Mouse (Mus musculus) midbrain, embryonic 10.5 days (tissue): ENCODE data around the gene Smim17. TPM values are rescaled to one million over a fixed set of nuclear protein-coding genes. Genes with fewer than 3 reads are reported as not detected.
"Not testable (repeated sequence)": the region's sequence is repeated elsewhere in the genome, so short reads cannot be mapped to it uniquely, and the experiment has no call there.

Source experiments
- DNase-seq: peaks from one replicate; pipeline ENCODE4 v3.0.0-alpha.2; 2017; ENCODE audit warnings: low spot score
- H3K27ac ChIP-seq: fragments of 300-500 bp; sonication (generic); replicated peaks from 2 replicates; pipeline ENCODE4 v1.5.1; 2016; ENCODE audit warnings: mild to moderate bottlenecking
- H3K27me3 ChIP-seq: fragments of 300-500 bp; sonication (generic); 2 replicates; pipeline ENCODE4 v1.6.1; 2016; ENCODE audit warnings: low read depth, mild to moderate bottlenecking; ENCODE audit not compliant: poor library complexity, severe bottlenecking
- H3K36me3 ChIP-seq: fragments of 300-500 bp; sonication (generic); 2 replicates; pipeline ENCODE4 v1.6.1; 2016; ENCODE audit warnings: mild to moderate bottlenecking, moderate library complexity
- H3K4me1 ChIP-seq: fragments of 300-500 bp; sonication (generic); 2 replicates; pipeline ENCODE4 v1.6.1; 2016
- H3K4me3 ChIP-seq: fragments of 300-500 bp; sonication (generic); 2 replicates; pipeline ENCODE4 v1.5.1; 2016; ENCODE audit warnings: mild to moderate bottlenecking, moderate library complexity
- H3K9me3 ChIP-seq: fragments of 300-500 bp; sonication (generic); replicated peaks from 2 replicates; pipeline ENCODE4 v1.6.1; 2016; ENCODE audit warnings: mild to moderate bottlenecking
- WGBS: fragments of 180-500 bp; shearing (Covaris S2); methylation state at CpG from one replicate; pipeline ENCODE4 v1.1.7; 2016; 5-methylcytosine and 5-hydroxymethylcytosine counted together
- polyA plus RNA-seq: library from polyadenylated mRNA; unstranded; fragments of >200 nt; fragmentation: Nextera tagmentation; extraction: Ambion mirVana; gene quantifications from 2 replicates; pipeline ENCODE4 v1.2.1, GENCODE M21; 2016

Gene Smim17
- 0.48 and 0.91 TPM in 2 replicates for polyA plus RNA-seq

DNA sequence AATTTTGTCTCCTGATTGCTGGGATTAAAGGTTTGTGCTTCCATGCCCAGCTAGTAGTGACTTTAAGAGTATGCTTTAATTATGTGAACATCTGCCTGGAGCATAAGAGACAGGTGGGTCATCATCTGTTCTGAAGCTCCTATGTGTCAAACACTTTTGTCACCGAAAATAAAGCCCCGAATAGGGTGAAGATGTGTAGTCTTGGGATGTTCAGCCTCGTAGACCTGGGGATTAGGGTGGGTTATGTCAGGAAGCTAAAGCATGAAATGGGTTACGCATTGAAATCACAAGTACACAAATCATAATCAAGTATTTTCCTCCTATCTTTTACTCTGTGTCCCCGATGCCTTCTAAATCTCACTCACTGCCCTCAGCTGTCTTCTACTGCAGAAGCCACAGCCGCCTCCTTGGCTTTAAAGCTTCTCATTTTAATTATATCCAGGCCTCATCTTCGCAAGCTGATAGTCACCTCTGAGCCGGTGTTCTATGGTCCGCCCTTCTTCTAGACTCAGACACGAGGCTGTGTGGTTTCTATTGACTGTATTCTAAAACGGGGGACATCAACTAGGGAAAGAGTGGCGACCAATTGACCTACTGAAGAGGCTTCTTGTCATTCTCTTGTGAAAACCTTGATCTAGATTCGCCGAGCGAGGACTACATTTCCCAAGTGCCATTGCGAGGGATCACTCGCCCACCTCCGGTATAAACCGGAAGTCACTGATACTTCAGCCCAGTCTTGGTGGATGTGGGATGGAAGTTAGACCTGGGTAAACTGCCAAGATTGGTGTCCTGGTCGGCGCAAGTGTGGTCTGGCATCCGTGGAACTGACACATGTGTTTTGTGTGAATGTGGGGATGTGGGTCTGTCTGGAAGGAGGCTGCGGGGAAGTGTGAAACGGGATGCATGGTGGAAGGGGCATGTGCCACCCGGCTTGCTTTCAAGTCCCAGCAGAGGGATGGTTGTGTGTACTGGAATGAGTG is at the start of gene Smim17:
TSS of gene Smim17 (plus strand) at position 720 of the 980 bp plus-strand sequence.
- Histone ChIP-seq H3K36me3 (peaks cover 23% of the 10 kb centered on the region), H3K27me3 (no peaks in the 10 kb centered on the region), H3K27ac (peak within 1 kb of the TSS; percentile 71; the same call in 1 of the 2 replicates), H3K4me3 (peak within 1 kb of the TSS; percentile 58), H3K9me3 (no peaks in the 10 kb centered on the region; the same call in 1 of the 2 replicates), H3K4me1 (peaks cover 12% of the 10 kb centered on the region)
- peak; percentile 59 for DNase-seq
- WGBS, result 30% methylated on average over 25 of the region's 25 CpGs

DNA sequence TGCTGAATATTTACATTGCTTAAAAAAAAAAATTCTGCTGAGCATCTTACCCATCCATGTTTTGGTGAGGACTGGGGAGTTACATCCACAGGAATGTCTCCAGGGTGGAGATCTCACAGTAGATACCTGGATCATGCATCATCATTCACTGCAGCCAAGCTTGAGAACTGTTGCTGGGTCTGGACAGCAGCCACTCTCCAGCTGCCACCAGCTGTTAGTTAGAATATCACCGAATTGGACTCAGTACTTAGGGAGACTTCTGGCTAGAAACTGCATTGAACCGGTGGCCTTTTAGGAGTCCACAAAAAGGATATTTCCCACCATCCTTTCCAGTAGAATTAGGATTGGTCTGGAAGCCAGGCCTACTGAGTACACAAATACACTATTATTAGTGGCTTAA is 40.4 kb upstream of the Smim17 start:
- Histone ChIP-seq H3K27ac (no peak overlapping the region), H3K4me1 (peaks cover 7% of the 10 kb centered on the region), H3K27me3 (no peaks in the 10 kb centered on the region), H3K4me3 (no peak overlapping the region), H3K36me3 (peaks cover 19% of the 10 kb centered on the region), H3K9me3 (0 out of 2 replicates have a peak, but pooled peaks cover 3% of the 10 kb centered on the region)
- DNase-seq, result no peak
- 65% methylated on average over 2 of the region's 2 CpGs for WGBS

DNA sequence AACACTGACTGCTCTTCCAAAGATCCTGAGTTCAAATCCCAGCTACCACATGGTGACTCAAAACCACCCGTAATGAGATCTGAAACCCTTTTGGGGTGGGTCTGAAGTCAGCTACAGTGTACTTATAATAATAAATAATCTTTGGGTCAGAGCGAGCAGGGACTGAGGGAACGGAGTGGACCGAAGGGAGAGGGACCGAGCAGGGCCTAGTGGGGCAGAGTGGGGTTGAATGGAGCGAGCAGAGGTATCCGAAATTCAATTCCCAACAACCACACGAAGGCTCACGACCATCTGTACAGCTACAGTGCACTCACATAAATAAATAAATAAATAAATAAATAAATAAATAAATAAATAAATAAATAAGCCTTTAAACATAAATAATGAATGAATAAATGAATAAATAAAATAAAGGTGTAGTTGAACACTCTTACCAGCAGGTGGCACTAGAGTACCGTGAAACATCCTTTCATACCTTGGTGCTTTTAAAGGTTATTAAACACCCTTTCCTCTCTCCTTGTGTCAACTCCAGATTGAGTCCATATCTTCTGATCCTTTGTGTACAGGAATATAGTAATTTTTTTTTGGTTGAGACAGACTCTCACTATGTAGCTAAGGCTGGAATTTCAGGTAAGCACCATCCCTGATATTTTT is 39.5 kb upstream of the Smim17 start:
- no peak overlapping the region for H3K4me3 ChIP-seq
- no peak for DNase-seq
- H3K4me1 ChIP-seq, result peaks cover 16% of the 10 kb centered on the region
- no peak overlapping the region for H3K27ac ChIP-seq
- WGBS, result 57% methylated on average over 10 of the region's 10 CpGs
- no peaks in the 10 kb centered on the region for H3K27me3 ChIP-seq
- H3K9me3 ChIP-seq, result 0 out of 2 replicates have a peak, but pooled peaks cover 5% of the 10 kb centered on the region
- peaks cover 9% of the 10 kb centered on the region for H3K36me3 ChIP-seq

DNA sequence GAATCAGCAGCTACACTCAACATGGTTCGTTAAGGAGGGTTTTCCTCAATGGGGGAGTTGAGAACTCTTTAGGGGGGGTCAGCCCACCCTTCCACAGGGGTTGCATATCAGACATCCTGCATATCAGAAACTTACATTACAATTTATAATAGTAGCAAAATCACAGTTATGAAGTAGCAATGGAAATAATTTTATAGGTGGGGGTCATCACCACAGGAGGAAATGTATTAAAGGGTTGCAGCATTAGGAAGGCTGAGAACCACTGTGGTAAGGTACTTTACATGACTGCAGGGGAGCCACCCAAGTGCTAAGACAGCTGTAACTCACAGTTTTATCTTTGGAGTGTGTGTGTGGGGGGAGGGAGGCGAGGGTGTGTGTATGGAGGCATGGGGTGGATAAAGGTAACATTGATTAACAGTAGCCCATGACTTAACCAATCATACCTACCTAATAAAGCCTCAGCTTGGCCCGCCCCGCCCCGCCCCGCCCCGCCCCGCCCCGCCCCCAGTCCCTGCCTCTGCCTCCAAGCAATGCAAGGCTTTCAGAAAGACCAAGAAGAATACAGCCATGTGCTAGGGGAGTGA is 37.9 kb upstream of the Smim17 start:
- 12% methylated on average over 9 of the region's 9 CpGs for WGBS
- Histone ChIP-seq H3K4me3 (no peak overlapping the region), H3K9me3 (0 out of 2 replicates have a peak, but pooled peaks cover 5% of the 10 kb centered on the region), H3K27ac (no peak overlapping the region), H3K36me3 (no peaks in the 10 kb centered on the region), H3K27me3 (no peaks in the 10 kb centered on the region), H3K4me1 (peaks cover 20% of the 10 kb centered on the region)
- DNase-seq, result no peak

DNA sequence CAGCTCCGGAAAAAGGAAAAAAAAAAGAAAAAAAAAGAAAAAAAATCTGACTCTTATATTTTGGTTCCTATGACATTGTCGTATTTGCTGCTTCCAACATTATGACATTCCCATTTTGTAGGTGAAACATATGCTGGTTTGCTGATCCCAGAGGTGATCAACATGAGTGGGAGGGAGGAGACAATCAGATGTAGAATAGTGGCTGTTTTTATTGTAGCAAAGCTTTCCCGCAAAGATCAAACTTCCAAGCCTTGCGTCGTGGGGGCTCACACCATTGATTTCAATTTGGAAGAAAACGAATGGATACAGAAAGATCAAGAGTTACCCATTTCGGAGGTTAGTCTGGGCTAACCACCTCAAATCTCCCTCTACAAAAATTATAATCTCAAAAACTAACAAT is 36.8 kb upstream of the Smim17 start:
- Histone ChIP-seq H3K27ac (peak overlapping the region; percentile 87), H3K9me3 (0 out of 2 replicates have a peak, but pooled peaks cover 5% of the 10 kb centered on the region), H3K4me1 (peaks cover 20% of the 10 kb centered on the region), H3K36me3 (no peaks in the 10 kb centered on the region), H3K4me3 (peak overlapping the region; percentile 63), H3K27me3 (no peaks in the 10 kb centered on the region)
- no peak for DNase-seq
- 30% methylated on average over 7 of the region's 7 CpGs for WGBS

DNA sequence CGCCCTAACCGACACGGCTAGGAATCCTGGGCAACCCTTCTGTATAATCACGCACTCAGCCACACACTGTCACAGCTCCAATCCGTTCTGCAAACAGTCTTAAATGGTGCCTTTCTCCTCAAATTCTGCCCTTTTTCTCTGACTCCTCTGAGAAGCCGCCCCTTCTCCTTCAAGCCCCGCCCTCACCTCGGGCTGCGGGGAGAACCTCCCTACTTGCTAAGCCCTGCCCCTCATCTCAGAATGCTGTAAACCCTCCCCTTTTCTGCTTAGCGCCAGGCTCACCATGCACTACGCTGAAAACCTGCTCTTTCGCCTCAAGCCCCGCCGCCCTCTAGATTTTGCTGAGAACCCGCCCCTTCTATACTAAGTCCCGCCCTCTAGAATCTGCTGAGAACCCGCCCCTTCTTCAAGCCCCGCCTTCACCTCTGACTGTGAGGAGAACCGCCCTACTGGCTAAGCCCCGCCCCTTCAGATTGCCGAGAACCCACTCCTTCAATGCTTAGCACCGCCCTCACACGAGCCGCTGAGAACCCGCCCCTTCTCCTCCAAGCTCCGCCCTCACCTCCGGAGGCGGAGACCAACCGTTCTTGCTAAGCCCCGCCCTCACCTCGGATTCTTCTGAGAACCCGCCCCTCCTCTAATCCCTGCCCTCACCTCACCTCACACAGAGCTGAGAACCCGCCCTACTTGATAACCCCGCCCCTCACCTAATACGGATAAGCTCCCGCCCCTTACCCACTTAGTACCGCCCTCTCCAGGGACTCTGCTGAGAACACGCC is 36.1 kb upstream of the Smim17 start:
- under 1% methylated on average over 37 of the region's 38 CpGs for WGBS
- Histone ChIP-seq H3K36me3 (no peaks in the 10 kb centered on the region), H3K9me3 (0 out of 2 replicates have a peak, but pooled peaks cover 5% of the 10 kb centered on the region), H3K4me3 (peak overlapping the region; percentile 63), H3K27ac (peak overlapping the region; percentile 87), H3K4me1 (peaks cover 20% of the 10 kb centered on the region), H3K27me3 (no peaks in the 10 kb centered on the region)
- peak; percentile 98 for DNase-seq

DNA sequence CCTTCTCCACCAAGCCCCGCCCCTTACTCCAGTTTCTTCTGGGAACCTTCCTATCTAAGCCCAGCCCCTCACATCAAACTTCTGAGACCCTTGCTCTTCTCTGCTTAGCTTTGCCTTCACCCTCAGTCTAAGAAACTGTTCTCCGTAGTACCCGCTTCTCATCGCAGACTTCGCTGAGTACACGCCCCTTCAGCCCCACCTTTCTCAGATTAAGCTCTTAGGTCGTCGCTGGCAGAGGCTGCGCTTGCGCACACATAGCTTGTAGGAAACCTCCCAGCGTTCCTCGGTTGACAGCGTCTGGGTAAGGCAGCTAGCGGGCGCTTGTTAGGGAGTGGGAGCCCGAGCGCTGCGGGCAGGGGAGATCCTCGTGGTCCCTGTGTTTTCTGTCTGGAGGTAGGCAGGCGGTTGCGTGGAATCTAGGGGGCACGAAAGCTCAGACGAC is 35.4 kb upstream of the Smim17 start, which contains the start of gene Zfp78:
TSS of gene Zfp78 (plus strand) at position 234 of the 442 bp plus-strand sequence.
- Histone ChIP-seq H3K27ac (peak within 1 kb of the TSS; percentile 87), H3K4me1 (peaks cover 20% of the 10 kb centered on the region), H3K36me3 (no peaks in the 10 kb centered on the region), H3K27me3 (no peaks in the 10 kb centered on the region), H3K4me3 (peak within 1 kb of the TSS; percentile 63), H3K9me3 (0 out of 2 replicates have a peak, but pooled peaks cover 5% of the 10 kb centered on the region)
- DNase-seq, result peak; percentile 90
- WGBS, result under 1% methylated on average over 23 of the region's 23 CpGs

DNA sequence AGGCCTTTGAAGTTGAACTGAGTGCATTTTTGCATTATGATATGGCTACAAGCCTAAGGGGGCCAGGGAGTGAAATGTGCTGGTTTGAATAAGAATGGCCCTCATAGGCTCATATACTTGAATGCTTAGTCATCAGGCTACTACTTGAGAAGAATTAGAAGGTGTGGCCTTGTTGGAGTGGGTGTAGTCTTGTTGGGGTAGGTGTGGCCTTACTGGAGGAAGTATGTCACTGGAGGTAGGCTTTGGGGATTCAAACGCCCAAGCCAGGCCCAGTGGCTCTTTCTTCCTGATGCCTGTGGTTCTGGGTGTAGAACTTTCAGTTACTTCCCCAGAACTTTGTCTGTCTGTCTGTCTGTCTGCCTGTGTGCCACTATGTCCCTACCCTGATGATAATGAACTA is 33.8 kb upstream of the Smim17 start:
- WGBS, result 74% methylated on average over 1 of the region's 1 CpGs
- no peak for DNase-seq
- Histone ChIP-seq H3K4me1 (peaks cover 20% of the 10 kb centered on the region), H3K27me3 (no peaks in the 10 kb centered on the region), H3K4me3 (no peak overlapping the region), H3K27ac (no peak overlapping the region), H3K9me3 (0 out of 2 replicates have a peak, but pooled peaks cover 5% of the 10 kb centered on the region), H3K36me3 (no peaks in the 10 kb centered on the region)

DNA sequence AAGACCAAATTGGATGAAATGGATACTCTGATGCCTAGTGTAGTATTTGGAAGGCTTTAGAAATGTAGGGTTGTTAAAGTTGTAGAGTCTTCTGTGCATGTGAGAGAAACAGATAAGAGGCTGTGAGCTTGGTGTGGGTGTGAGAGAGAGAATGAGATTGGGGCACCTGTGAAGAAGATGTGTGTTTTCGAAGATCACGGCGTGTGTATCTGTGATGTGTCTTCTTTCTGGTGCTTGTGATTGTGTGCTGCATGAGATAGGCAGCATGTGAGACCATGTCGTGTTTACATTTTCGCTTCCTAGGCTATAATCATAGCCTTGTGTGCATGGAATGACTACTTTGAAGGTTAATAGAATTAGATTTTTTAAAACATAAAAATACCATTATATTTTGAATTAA is 31.3 kb upstream of the Smim17 start:
- Histone ChIP-seq H3K4me1 (peaks cover 13% of the 10 kb centered on the region), H3K9me3 (0 out of 2 replicates have a peak, but pooled peaks cover 5% of the 10 kb centered on the region), H3K27me3 (no peaks in the 10 kb centered on the region), H3K4me3 (no peak overlapping the region), H3K27ac (no peak overlapping the region), H3K36me3 (no peaks in the 10 kb centered on the region)
- DNase-seq, result no peak
- WGBS, result 90% methylated on average over 5 of the region's 5 CpGs

DNA sequence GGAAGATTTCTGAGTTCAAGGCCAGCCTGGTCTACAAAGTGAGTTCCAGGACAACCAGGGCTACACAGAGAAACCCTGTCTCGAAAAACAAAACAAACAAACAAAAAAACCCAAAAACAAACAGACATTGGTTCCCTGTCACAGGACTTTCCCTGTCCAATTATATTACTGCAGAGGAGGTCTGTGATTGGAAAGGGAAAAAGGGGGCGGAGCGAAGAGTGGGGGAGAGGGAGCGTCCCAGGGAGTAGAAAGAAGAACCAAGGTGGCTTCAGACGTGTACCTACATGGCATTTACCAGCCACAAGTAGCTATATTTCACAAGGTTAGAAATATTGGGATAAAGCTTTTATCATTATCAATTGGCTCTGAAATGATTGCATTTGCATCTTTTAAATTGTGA is 30.4 kb upstream of the Smim17 start:
- DNase-seq, H3K27ac ChIP-seq, H3K9me3 ChIP-seq, H3K27me3 ChIP-seq, H3K4me3 ChIP-seq, H3K36me3 ChIP-seq: not testable (repeated sequence)
- H3K4me1 ChIP-seq, result peaks cover 13% of the 10 kb centered on the region
- WGBS, result 86% methylated on average over 5 of the region's 5 CpGs

DNA sequence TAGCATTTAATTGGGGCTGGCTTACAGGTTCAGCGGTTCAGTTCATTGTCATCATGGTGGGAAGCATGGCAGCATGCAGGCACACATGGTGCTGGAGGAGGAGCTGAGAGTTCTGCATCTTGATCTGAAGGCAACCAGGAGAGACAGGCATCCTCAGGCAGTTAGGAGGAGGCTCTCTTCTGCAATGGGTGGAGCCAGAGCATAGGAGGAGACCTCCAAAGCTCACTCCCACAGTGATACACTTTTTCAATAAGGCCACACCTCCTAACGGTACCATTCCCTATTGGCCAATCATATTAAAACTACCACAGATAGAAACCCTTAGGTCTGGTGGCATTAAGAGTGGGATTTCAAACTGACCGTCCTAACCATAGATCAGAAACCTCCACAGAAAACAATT is 29.1 kb upstream of the Smim17 start:
- 91% methylated on average over 3 of the region's 3 CpGs for WGBS
- Histone ChIP-seq H3K36me3 (no peaks in the 10 kb centered on the region), H3K27ac (no peak overlapping the region), H3K4me1 (no peaks in the 10 kb centered on the region), H3K9me3 (no peaks in the 10 kb centered on the region), H3K4me3 (no peak overlapping the region), H3K27me3 (no peaks in the 10 kb centered on the region)
- no peak for DNase-seq

DNA sequence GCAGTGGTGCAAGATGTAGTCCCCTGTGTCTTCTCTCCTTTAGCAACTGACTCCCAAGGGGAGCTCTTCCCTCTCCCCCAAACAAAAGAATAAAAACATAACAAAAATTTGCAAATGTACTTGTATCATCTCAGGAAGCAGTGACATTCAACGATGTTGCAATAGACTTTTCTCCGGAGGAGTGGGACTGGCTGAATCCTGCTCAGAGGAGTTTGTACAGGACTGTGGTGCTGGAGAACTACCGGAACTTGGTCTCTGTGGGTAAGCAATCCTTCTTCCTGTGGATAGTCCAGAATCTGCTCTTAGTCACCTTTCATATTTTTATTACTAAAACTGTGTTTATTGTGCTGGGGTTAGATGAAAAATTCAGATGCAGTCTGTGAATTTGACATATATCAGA is 25.5 kb upstream of the Smim17 start:
- no peaks in the 10 kb centered on the region for H3K36me3 ChIP-seq
- WGBS, result 86% methylated on average over 3 of the region's 3 CpGs
- H3K27me3 ChIP-seq, result no peaks in the 10 kb centered on the region
- H3K4me3 ChIP-seq, result no peak overlapping the region
- no peak overlapping the region for H3K27ac ChIP-seq
- H3K9me3 ChIP-seq, result no peaks in the 10 kb centered on the region
- no peak for DNase-seq
- H3K4me1 ChIP-seq, result no peaks in the 10 kb centered on the region
